Mouse (Mus musculus) cerebellum, postnatal 36 days (tissue): ENCODE data around the gene Dohh.

ENCODE experiments used
- DNase-seq, 2 experiments: peaks; one replicate each; pipeline ENCODE4 v3.0.0; 2021 to 2022; ENCODE audit warnings: mixed read lengths in 2 of 2

Dohh gene

GRCm38 (mm10) chr10:81418216-81419070 lies 34.2 kb downstream of the Dohh start:
- peak in 1 of 2 experiments; percentile 7 for DNase-seq

- peak; percentile 5 to 8 for DNase-seq
These were observed 35.1 kb downstream of the Dohh start for GRCm38 (mm10) chr10:81419111-81419928.

GRCm38 (mm10) chr10:81420191-81420767 lies 36.1 kb downstream of the Dohh start:
- DNase-seq = peak; percentile 55 to 56

- peak; percentile 1 to 9 for DNase-seq
These were observed 37.0 kb downstream of the Dohh start for GRCm38 (mm10) chr10:81421041-81421796.

- peak in 1 of 2 experiments; percentile 10 for DNase-seq
These were observed 37.5 kb downstream of the Dohh start for GRCm38 (mm10) chr10:81421797-81422100.

- DNase-seq = peak; percentile 13 to 16
These were observed 38.0 kb downstream of the Dohh start for GRCm38 (mm10) chr10:81422191-81422590.

GRCm38 (mm10) chr10:81422661-81423217 lies 38.5 kb downstream of the Dohh start:
- DNase-seq = peak in 1 of 2 experiments; percentile 6

GRCm38 (mm10) chr10:81423476-81424245 lies 39.4 kb downstream of the Dohh start:
- DNase-seq = peak in 1 of 2 experiments; percentile 15

GRCm38 (mm10) chr10:81424246-81425051 lies 40.2 kb downstream of the Dohh start:
- DNase-seq = peak; percentile 90 to 93

GRCm38 (mm10) chr10:81425236-81425850 lies 41.1 kb downstream of the Dohh start:
- peak; percentile 55 to 62 for DNase-seq

GRCm38 (mm10) chr10:81426081-81426671 lies 41.9 kb downstream of the Dohh start:
- DNase-seq = peak; percentile 37 to 54

GRCm38 (mm10) chr10:81426897-81427296 lies 42.7 kb downstream of the Dohh start:
- DNase-seq = peak; percentile 72 to 79

- no peak for DNase-seq
These were observed 43.1 kb downstream of the Dohh start for GRCm38 (mm10) chr10:81427327-81427726.

GRCm38 (mm10) chr10:81427804-81428506 lies 43.7 kb downstream of the Dohh start:
- peak; percentile 64 to 71 for DNase-seq

- no peak for DNase-seq
These were observed 44.3 kb downstream of the Dohh start for GRCm38 (mm10) chr10:81428507-81428870.

- DNase-seq = peak; percentile 10 to 19
These were observed 44.9 kb downstream of the Dohh start for GRCm38 (mm10) chr10:81429092-81429491.

- DNase-seq = peak; percentile 59 to 61
These were observed 45.4 kb downstream of the Dohh start for GRCm38 (mm10) chr10:81429605-81430061.

GRCm38 (mm10) chr10:81430141-81430830 lies 46.1 kb downstream of the Dohh start:
- peak; percentile 81 to 91 for DNase-seq
